Mouse (Mus musculus) T-helper 17 cell (primary cell): ENCODE data around the gene C130026I21Rik.
"Not testable (repeated sequence)": the region's sequence is repeated elsewhere in the genome, so short reads cannot be mapped to it uniquely, and the experiment has no call there.

Experiments used
- in situ Hi-C, 2 experiments: fragments of 300-600 bp; cut with MboI, MseI; formaldehyde crosslinking; loops; 1 replicate in 1 of 2; 2 replicates in 1 of 2; pipeline ENCODE4 v1.15.1; 2025; ENCODE audit warnings: high pct_unique_total_duplicates in 2 of 2

The C130026I21Rik gene

GRCm38 (mm10) chr1:85270466-85270865 is at the start of gene C130026I21Rik:
Gene C130026I21Rik, minus strand, starts transcription at chr1:85270566.
- in situ Hi-C loops = loop anchor here (5.0 kb wide), 1 partner anchor 327 kb away; the partner anchor contains the start of gene Sp110 (in 2 of the 2)

GRCm38 (mm10) chr1:85287063-85287462 is 16.7 kb upstream of the C130026I21Rik start:
- in situ Hi-C loops = loop anchor here in 1 of 2 experiments (5.0 kb wide), 1 partner anchor 45 kb away; no protein-coding TSS in a partner anchor

DNA sequence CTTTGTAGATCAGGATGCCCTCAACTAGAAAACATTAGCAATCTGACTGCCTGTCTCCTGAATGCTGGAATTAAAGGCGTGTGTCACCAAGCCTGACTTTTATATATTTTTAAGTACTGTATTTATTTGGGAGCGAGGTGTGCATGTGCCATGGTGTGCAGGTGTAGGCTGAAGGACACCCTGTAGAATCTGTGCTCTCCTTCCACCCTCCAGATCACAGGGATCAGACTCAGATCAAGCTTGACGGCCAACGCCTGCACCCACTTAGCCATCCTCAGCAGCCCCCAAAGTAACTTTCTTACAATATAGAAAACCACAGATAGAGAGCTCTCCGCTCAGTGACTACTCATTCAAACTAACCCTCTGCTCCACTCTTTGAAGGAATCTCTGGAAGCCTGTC is 6.1 kb upstream of the C130026I21Rik start:
- in situ Hi-C loops = not testable (repeated sequence)

DNA sequence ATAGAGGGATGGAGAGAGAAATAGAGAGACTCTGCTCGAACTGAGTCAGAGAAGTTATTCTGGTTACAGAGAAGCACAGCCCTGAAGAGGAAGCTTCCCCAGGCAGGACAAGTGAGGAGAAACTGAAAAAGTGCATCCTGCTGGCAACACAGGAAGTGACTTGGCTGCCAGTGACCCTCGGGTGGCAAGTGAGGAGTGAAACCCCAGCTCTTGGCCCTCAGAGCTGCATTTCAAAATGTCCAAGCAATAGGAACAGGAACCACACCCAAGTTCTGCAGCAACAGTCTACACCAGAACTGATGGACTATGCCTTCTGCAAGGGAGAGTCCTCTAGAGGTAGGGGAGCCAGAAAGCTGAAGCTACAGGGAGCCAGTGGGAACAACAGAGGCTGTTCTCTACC is 11.7 kb downstream of the C130026I21Rik start:
- in situ Hi-C loops = loop anchor here (5.0 kb wide), 2 partner anchors 36 to 96 kb away; no protein-coding TSS in a partner anchor

DNA sequence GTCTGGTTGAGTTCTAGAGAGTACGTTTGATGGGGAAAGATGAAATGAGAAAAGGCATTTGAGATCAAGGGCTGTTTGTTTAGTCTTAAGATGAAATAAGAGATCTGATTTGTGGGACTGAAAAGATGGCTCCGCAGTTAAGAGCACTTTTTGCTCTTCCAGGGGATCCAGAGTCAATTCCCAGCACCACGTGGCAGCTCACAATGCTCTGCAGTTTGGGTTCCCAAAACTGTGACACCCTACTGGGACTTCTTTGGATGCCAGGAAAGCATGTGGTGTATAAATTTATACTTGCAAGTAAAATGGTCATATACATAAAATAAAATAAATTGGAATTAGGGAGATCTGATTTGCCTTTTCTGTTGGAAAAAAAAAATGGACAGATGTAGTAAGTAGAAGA is 15.1 kb downstream of the C130026I21Rik start:
- in situ Hi-C loops = loop anchor here (5.0 kb wide), 2 partner anchors 33 to 93 kb away; no protein-coding TSS in a partner anchor

DNA sequence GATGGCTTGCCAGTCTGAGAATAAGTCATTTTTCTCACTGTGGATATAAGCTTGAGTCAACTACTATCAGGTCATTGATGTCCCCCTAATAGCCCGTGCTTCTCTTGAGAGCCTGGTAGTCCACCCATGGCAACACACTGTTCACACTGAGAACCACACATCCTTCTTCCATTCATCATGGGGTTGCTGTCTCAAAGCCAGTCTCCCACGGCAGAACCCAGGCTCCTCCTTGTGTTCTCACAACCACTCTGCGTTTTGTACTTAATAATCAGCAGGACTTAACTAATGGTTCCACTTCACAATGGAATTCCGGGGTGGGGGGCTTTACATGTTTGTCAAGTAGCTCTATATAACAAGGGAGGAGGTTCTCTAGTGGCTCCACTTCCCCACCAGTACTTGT is 19.2 kb downstream of the C130026I21Rik start:
- in situ Hi-C loops = not testable (repeated sequence)

DNA sequence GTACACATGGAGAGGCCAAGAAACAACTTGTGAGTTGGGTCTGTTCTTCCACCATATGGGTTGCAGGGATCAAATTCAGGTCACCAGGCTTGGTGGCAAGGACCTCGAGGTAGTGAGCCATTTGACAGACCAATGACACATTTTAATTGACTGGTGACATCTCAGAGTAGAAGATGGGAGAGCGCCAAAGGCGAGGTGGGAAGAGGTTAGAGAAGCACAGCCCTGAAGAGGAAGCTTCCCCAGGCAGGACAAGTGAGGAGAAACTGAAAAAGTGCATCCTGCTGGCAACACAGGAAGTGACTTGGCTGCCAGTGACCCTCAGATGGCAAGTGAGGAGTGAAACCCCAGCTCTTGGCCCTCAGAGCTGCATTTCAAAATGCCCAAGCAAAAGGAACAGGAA is 21.4 kb downstream of the C130026I21Rik start:
- in situ Hi-C loops = loop anchor here in 1 of 2 experiments (10.0 kb wide), 1 partner anchor 336 kb away; no protein-coding TSS in a partner anchor

DNA sequence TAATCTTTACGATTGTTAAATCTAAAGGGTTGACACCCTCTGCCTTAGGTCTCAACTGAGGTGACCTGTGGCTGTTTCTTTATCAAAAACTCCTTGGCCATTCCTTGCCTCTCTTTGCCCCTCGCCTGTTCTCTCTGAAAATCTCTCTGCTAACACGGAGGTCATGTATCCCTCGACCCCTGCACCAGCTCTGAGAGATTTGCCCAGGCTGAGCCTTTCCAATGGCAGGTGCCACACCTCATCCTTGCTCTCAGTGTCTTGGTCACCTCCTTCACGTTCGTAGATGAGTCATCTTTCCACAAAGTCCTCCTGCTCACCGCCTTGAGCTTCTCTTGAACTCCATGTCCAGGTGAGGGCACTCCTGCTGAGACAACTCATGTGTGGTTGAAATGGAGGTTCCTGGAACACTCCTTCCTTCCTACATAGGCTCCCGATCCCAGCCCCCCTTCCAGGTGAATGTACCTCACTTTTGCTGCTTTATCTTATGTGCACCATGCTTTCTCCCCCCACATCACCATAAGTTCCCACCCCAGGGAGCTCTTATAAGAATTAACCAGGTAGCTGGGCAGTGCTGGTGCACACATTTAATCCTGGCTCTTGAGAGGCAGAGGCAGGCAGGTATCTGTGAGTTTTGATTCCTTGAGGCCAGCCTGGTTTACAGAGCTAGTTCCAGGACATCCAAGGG is 23.4 kb downstream of the C130026I21Rik start:
- in situ Hi-C loops = loop anchor here in 1 of 2 experiments (10.0 kb wide), 1 partner anchor 338 kb away; no protein-coding TSS in a partner anchor

GRCm38 (mm10) chr1:85246266-85246665 is 24.1 kb downstream of the C130026I21Rik start:
- in situ Hi-C loops = loop anchor here in 1 of 2 experiments (10.0 kb wide), 1 partner anchor 339 kb away; no protein-coding TSS in a partner anchor

GRCm38 (mm10) chr1:85244941-85245340 is 25.4 kb downstream of the C130026I21Rik start:
- in situ Hi-C loops = loop anchor here (5.0 to 10.0 kb wide), 5 partner anchors 42 to 340 kb away; no protein-coding TSS in a partner anchor

- in situ Hi-C loops = loop anchor here (5.0 to 10.0 kb wide), 5 partner anchors 44 to 342 kb away; no protein-coding TSS in a partner anchor
These were observed 27.3 kb downstream of the C130026I21Rik start for GRCm38 (mm10) chr1:85243023-85243422.

DNA sequence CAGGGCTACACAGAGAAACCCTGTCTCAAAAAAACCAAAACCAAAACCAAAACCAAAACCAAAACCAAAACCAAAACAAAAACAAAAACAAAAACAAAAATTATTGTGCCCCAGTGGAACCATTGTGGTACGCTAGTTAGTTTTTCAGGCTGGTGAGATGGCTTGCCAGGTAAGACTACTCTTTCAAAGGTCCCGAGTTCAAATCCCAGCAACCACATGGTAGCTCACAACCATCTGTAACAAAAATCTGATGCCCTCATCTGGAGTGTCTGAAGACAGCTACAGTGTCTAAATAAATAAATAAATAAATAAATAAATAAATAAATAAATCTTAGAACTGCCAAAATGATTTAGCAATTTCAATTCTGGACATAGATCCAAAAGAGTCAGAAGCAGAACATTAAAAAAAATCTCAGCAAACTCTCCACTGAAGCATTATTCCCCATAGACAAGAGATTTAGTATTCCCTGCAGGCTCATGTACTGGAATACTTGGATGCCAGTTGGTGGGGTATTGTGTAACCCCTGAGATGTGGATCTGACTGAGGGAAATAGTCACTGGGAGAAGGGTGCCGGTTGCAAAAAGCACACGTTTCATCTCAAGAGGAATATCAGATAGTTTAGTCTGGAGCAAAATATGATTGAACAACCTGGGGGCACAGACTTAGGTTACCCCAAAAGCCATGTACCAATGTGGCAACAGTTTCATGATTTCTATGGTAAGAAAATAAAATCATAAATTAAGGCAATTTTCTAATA is 31.2 kb downstream of the C130026I21Rik start:
- in situ Hi-C loops = loop anchor here (5.0 to 10.0 kb wide), 2 partner anchors 234 to 237 kb away; no protein-coding TSS in a partner anchor

GRCm38 (mm10) chr1:85206531-85206930 is 63.8 kb downstream of the C130026I21Rik start:
- in situ Hi-C loops = loop anchor here (5.0 to 10.0 kb wide), 3 partner anchors 172 to 338 kb away; no protein-coding TSS in a partner anchor

DNA sequence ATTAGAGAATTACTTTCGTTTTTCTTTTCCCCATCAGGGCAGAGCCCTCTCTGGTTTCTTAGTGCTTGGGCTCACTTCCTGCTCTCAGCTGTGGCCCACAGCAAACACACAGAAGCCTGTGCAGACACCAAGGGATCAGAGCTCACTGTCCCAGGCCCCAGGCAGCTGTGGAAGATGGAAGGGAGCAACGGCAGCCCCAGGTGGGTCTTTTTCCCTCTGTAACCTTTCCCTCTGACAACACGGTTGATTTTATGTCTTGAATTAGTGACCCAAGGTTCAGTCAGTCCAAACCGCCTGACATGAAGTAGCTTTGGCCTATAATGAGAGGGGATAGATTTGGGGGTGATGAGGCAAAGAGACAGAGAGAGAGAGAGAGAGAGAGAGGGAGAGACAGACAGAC is 70.8 kb downstream of the C130026I21Rik start:
- in situ Hi-C loops = loop anchor here in 1 of 2 experiments (5.0 kb wide), 1 partner anchor 128 kb away; no protein-coding TSS in a partner anchor

DNA sequence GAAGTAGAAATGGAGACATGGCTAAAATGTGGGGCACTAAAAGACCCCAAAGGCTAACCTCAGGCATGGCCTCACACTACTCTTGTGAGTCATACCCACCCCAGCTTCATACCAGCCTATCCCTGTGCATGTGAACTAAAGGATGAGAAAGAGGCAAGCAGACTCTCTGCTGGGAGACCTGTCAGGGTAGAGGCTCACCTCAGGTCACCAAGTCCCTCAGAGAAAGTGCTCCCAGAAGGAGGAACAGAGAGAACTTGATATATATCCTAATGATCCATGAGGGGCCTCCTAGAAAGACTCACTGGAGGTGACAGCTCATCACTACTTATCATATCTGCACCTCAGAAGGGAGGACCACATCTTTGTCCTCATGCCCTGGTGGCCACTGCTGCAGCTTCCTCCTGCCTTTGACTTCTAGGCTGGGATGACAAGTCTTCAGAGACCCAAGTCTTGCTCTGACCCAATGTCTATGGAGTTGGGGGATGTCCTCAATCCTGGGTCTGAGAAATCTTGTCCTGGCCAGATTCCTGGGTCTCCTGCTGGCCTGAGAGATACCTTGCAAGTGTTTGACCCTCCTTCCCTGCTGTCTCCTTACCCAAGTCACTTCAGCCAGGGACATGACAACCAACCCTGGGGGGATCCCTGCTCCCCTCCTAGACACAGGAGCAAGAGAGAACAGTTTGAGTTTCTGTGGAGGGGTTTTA is 71.6 kb downstream of the C130026I21Rik start:
- in situ Hi-C loops = loop anchor here in 1 of 2 experiments (5.0 kb wide), 1 partner anchor 129 kb away; no protein-coding TSS in a partner anchor

- in situ Hi-C loops = loop anchor here in 1 of 2 experiments (5.0 kb wide), 1 partner anchor 131 kb away; no protein-coding TSS in a partner anchor
These were observed 73.6 kb downstream of the C130026I21Rik start for GRCm38 (mm10) chr1:85196732-85197131.

- in situ Hi-C loops = not testable (repeated sequence)
These were observed 76.6 kb downstream of the C130026I21Rik start for GRCm38 (mm10) chr1:85193761-85194160.

GRCm38 (mm10) chr1:85181981-85182380 is 88.4 kb downstream of the C130026I21Rik start:
- in situ Hi-C loops = loop anchor here (5.0 to 10.0 kb wide), 3 partner anchors 107 to 453 kb away; no protein-coding TSS in a partner anchor

DNA sequence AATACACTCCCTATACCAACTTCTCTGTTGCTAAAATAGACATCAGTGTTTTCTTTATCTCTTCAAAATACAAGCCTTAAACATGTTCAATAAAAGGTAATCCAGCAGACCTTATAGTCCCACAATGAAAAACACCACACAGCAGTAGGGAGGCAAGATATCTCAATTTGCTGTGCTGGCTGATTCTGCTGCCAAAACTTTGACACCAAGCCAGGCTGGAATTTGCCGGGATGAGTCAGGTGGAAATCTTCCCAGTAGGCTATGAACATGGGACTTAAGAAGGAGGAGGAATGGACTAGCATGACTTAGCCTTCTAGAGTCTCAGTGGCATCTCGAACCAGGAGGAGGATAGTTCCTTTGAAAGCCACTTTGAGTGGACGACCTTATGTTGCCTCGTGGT is 91.4 kb downstream of the C130026I21Rik start:
- in situ Hi-C loops = loop anchor here in 1 of 2 experiments (5.0 kb wide), 1 partner anchor 323 kb away; no protein-coding TSS in a partner anchor

DNA sequence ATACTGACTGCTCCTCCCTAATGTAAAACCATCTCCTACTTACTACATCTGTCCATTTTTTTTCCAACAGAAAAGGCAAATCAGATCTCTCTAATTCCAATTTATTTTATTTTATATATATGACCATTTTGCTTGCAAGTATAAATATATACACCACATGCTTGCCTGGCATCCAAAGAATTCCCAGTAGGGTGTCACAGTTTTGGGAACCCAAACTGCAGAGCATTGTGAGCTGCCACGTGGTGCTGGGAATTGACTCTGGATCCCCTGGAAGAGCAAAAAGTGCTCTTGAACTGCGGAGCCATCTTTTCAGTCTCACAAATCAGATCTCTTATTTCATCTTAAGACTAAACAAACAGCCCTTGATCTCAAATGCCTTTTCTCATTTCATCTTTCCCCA is 107.5 kb downstream of the C130026I21Rik start:
- in situ Hi-C loops = loop anchor here (5.0 to 10.0 kb wide), 3 partner anchors 94 to 452 kb away; no protein-coding TSS in a partner anchor
